Mouse (Mus musculus): ENCODE results near the gene Cygb.
"Not testable (repeated sequence)": the region's sequence is repeated elsewhere in the genome, so short reads cannot be mapped to it uniquely, and the experiment has no call there.

The Cygb gene

GRCm38 (mm10) chr11:116615735-116616437, 38.2 kb downstream of the Cygb start:
- DNase-seq (ENCODE audit: low read depth, low spot score): no peak

- DNase-seq (ENCODE audit: low read depth, low spot score): no peak
Observed at GRCm38 (mm10) chr11:116613234-116613633, 40.9 kb downstream of the Cygb start.

- no peak for DNase-seq (ENCODE audit: low read depth, low spot score)
Observed at GRCm38 (mm10) chr11:116612554-116612953, 41.6 kb downstream of the Cygb start.

- DNase-seq (ENCODE audit: low read depth, low spot score): no peak
Observed at GRCm38 (mm10) chr11:116611883-116612282, 42.2 kb downstream of the Cygb start.

GRCm38 (mm10) chr11:116611168-116611567, 42.9 kb downstream of the Cygb start:
- not testable (repeated sequence) for DNase-seq (ENCODE audit: low read depth, low spot score)

GRCm38 (mm10) chr11:116609965-116610630, 44.0 kb downstream of the Cygb start:
- no peak for DNase-seq (ENCODE audit: low read depth, low spot score)

- DNase-seq (ENCODE audit: low read depth, low spot score): no peak
Observed at GRCm38 (mm10) chr11:116607717-116608116, 46.4 kb downstream of the Cygb start.

- DNase-seq (ENCODE audit: low read depth, low spot score): no peak
Observed at GRCm38 (mm10) chr11:116604097-116604496, 50.0 kb downstream of the Cygb start.

GRCm38 (mm10) chr11:116603339-116603738, 50.8 kb downstream of the Cygb start:
- no peak for DNase-seq (ENCODE audit: low read depth, low spot score)

- DNase-seq (ENCODE audit: low read depth, low spot score): no peak
Observed at GRCm38 (mm10) chr11:116602043-116602442, 52.1 kb downstream of the Cygb start.

GRCm38 (mm10) chr11:116601166-116601565, 52.9 kb downstream of the Cygb start:
- DNase-seq (ENCODE audit: low read depth, low spot score): no peak

GRCm38 (mm10) chr11:116599230-116599629, 54.9 kb downstream of the Cygb start:
- no peak for DNase-seq (ENCODE audit: low read depth, low spot score)

GRCm38 (mm10) chr11:116598193-116598592, 55.9 kb downstream of the Cygb start:
- DNase-seq (ENCODE audit: low read depth, low spot score): no peak

GRCm38 (mm10) chr11:116596766-116597165, 57.3 kb downstream of the Cygb start:
- no peak for DNase-seq (ENCODE audit: low read depth, low spot score)
